Mouse (Mus musculus): ENCODE measurements around the gene Frs2.

- TF ChIP-seq POLR2A (IDR thresholded peaks at IDR 0.05; ENCODE audit: insufficient read depth, low read depth, low read length): no peak
- no peak for TF ChIP-seq CTCF (IDR thresholded peaks at IDR 0.05; ENCODE audit: insufficient read depth, low read depth, low read length)
Observed at GRCm38 (mm10) chr10:117145546-117146265, 2.6 kb downstream of the Frs2 start.
